Mouse (Mus musculus) hindbrain, embryonic 11.5 days (tissue): Measurements from ENCODE around the gene Klhl9. TPM values are rescaled to one million over a fixed set of nuclear protein-coding genes. Genes with fewer than 3 reads are reported as not detected.

Experiments
- ATAC-seq: fragments of 200-750 bp; cut with Nextera tagmentation; 2 replicates; pipeline ENCODE4 v1.8.0; 2017; ENCODE audit warnings: mild to moderate bottlenecking, moderate TSS enrichment, moderate library complexity; ENCODE audit not compliant: low FRiP score
- DNase-seq: peaks from one replicate; pipeline ENCODE4 v3.0.0-alpha.2; 2015; ENCODE audit warnings: low spot score
- H3K27ac ChIP-seq: fragments of 300-500 bp; sonication (generic); 2 replicates; pipeline ENCODE4 v1.5.1; 2014; ENCODE audit warnings: mild to moderate bottlenecking, low read depth, low read length
- H3K27me3 ChIP-seq: fragments of 300-500 bp; sonication (generic); 2 replicates; pipeline ENCODE4 v1.6.1; 2014; ENCODE audit warnings: mild to moderate bottlenecking, low read length, moderate library complexity, mixed read lengths; ENCODE audit not compliant: control insufficient read depth, insufficient read depth
- H3K36me3 ChIP-seq: fragments of 300-500 bp; sonication (generic); 2 replicates; pipeline ENCODE4 v1.6.1; 2014; ENCODE audit warnings: mild to moderate bottlenecking, low read length, moderate library complexity, mixed read lengths; ENCODE audit not compliant: control insufficient read depth, insufficient read depth
- H3K4me1 ChIP-seq: fragments of 300-500 bp; sonication (generic); replicated peaks from 2 replicates; pipeline ENCODE4 v1.6.1; 2014; ENCODE audit warnings: low read length, mixed read lengths; ENCODE audit not compliant: control insufficient read depth, insufficient read depth
- H3K4me2 ChIP-seq: fragments of 300-500 bp; sonication (generic); replicated peaks from 2 replicates; pipeline ENCODE4 v1.6.1; 2014; ENCODE audit warnings: mild to moderate bottlenecking, low read depth, low read length
- H3K4me3 ChIP-seq: fragments of 300-500 bp; sonication (generic); 2 replicates; pipeline ENCODE4 v1.5.1; 2014; ENCODE audit warnings: low read depth, low read length
- H3K9ac ChIP-seq: fragments of 300-500 bp; sonication (generic); 2 replicates; pipeline ENCODE4 v1.6.1; 2014; ENCODE audit warnings: low read depth, low read length
- H3K9me3 ChIP-seq: fragments of 300-500 bp; sonication (generic); 2 replicates; pipeline ENCODE4 v1.6.1; 2016; ENCODE audit warnings: low read length; ENCODE audit not compliant: control insufficient read depth
- WGBS: fragments of 180-500 bp; shearing (Covaris S2); extraction: QIAGEN DNeasy Blood & Tissue Kit; methylation state at CpG from one replicate; pipeline ENCODE4 v1.1.7; 2014; 5-methylcytosine and 5-hydroxymethylcytosine counted together
- polyA plus RNA-seq: library from polyadenylated mRNA; unstranded; fragments of >200 nt; fragmentation: Nextera tagmentation; extraction: Ambion mirVana; gene quantifications from 2 replicates; pipeline ENCODE4 v1.2.1, GENCODE M21; 2014

Gene Klhl9
- polyA plus RNA-seq, 1 experiment from 2014 or later, result 136 TPM

- no peaks in the 10 kb centered on the region for H3K36me3 ChIP-seq
- H3K27me3 ChIP-seq, result no peaks in the 10 kb centered on the region
- ATAC-seq, result no peak
- WGBS, result 58% methylated on average over 8 of the region's 8 CpGs
- H3K9me3 ChIP-seq, result no peaks in the 10 kb centered on the region
- DNase-seq, result peak; percentile 50
- H3K4me1 ChIP-seq, result no peaks in the 10 kb centered on the region
- H3K4me2 ChIP-seq, result no peak overlapping the region
- no peak overlapping the region for H3K9ac ChIP-seq
- H3K27ac ChIP-seq, result no peak overlapping the region
- H3K4me3 ChIP-seq, result no peak overlapping the region
Measured at GRCm38 (mm10) chr4:88680362-88680761, 41.9 kb downstream of the Klhl9 start.

- Histone ChIP-seq H3K27ac (no peak within 1 kb of the TSS), H3K9me3 (no peaks in the 10 kb centered on the region), H3K27me3 (no peaks in the 10 kb centered on the region), H3K4me1 (no peaks in the 10 kb centered on the region), H3K4me2 (no peak within 1 kb of the TSS), H3K9ac (no peak within 1 kb of the TSS), H3K4me3 (no peak within 1 kb of the TSS), H3K36me3 (no peaks in the 10 kb centered on the region)
- ATAC-seq, result no peak
- no peak for DNase-seq
- WGBS, result 85% methylated on average over 1 of the region's 1 CpGs
Measured at GRCm38 (mm10) chr4:88676824-88677223, 45.4 kb downstream of the Klhl9 start, which contains the start of gene Ifna16. Gene Ifna16 (minus strand): TSS chr4:88676924.

Other genes with a start within 250 kb of the Klhl9 start
- gene Ifnb1, start 199.7 kb downstream of the Klhl9 start, polyA plus RNA-seq, result not detected in 2 replicates
- not detected in 2 replicates for gene Ifna15, start 164.2 kb downstream of the Klhl9 start, polyA plus RNA-seq
- gene Ifna14, start 150.7 kb downstream of the Klhl9 start, polyA plus RNA-seq, result not detected in 2 replicates
- not detected in 2 replicates for gene Ifna9, start 130.1 kb downstream of the Klhl9 start, polyA plus RNA-seq
- not detected in 2 replicates for gene Ifna12, start 119.1 kb downstream of the Klhl9 start, polyA plus RNA-seq
- gene C87499, start 88.1 kb downstream of the Klhl9 start, polyA plus RNA-seq, result not detected in 2 replicates
- not detected in 2 replicates for gene Ifna13, start 78.0 kb downstream of the Klhl9 start, polyA plus RNA-seq
- not detected in 2 replicates for gene Ifna16, start 45.5 kb downstream of the Klhl9 start, polyA plus RNA-seq
- not detected in 2 replicates for gene Ifna2, start 38.6 kb downstream of the Klhl9 start, polyA plus RNA-seq
- gene Ifnab, start 31.1 kb downstream of the Klhl9 start, polyA plus RNA-seq, result not detected in 2 replicates
- gene Gm26566, start 660 bp downstream of the Klhl9 start, polyA plus RNA-seq, result 0.77 and 1.2 TPM in 2 replicates
- not detected in 2 replicates for gene Gm13271, start 32.4 kb upstream of the Klhl9 start, polyA plus RNA-seq
- gene Gm13283, start 37.7 kb upstream of the Klhl9 start, polyA plus RNA-seq, result 0.20 and 0.32 TPM in 2 replicates
- not detected in 2 replicates for gene Gm13290, start 51.4 kb upstream of the Klhl9 start, polyA plus RNA-seq
- gene Gm13289, start 54.5 kb upstream of the Klhl9 start, polyA plus RNA-seq, result not detected in 2 replicates
- not detected in 2 replicates for gene Gm13272, start 57.4 kb upstream of the Klhl9 start, polyA plus RNA-seq
- not detected in 2 replicates for gene Ifnz, start 59.7 kb upstream of the Klhl9 start, polyA plus RNA-seq
- gene Gm13276, start 63.2 kb upstream of the Klhl9 start, polyA plus RNA-seq, result not detected in 2 replicates
- gene Gm13277, start 66.2 kb upstream of the Klhl9 start, polyA plus RNA-seq, result not detected in 2 replicates
- gene Gm13278, start 69.1 kb upstream of the Klhl9 start, polyA plus RNA-seq, result not detected in 2 replicates
- gene Gm13275, start 72.0 kb upstream of the Klhl9 start, polyA plus RNA-seq, result not detected in 2 replicates
- not detected in 2 replicates for gene Gm13279, start 74.9 kb upstream of the Klhl9 start, polyA plus RNA-seq
- 0.40 and 0.82 TPM in 2 replicates for gene Gm13285, start 77.2 kb upstream of the Klhl9 start, polyA plus RNA-seq
- gene Gm13287, start 80.8 kb upstream of the Klhl9 start, polyA plus RNA-seq, result not detected in 2 replicates
- not detected in 2 replicates for gene Gm13288, start 83.1 kb upstream of the Klhl9 start, polyA plus RNA-seq
- gene Ifna7, start 93.8 kb upstream of the Klhl9 start, polyA plus RNA-seq, result not detected in 2 replicates
- gene Ifna11, start 97.5 kb upstream of the Klhl9 start, polyA plus RNA-seq, result not detected in 2 replicates
- gene Ifna6, start 105.0 kb upstream of the Klhl9 start, polyA plus RNA-seq, result not detected in 2 replicates
- not detected in 2 replicates for gene Ifna5, start 113.1 kb upstream of the Klhl9 start, polyA plus RNA-seq
- not detected in 2 replicates for gene Ifna4, start 119.4 kb upstream of the Klhl9 start, polyA plus RNA-seq
- gene Ifna1, start 127.6 kb upstream of the Klhl9 start, polyA plus RNA-seq, result not detected in 2 replicates
- gene Ifne, start 157.7 kb upstream of the Klhl9 start, polyA plus RNA-seq, result not detected in 2 replicates